Mouse (Mus musculus): ENCODE results near the gene Slc31a1. TPM values are rescaled to one million over a fixed set of nuclear protein-coding genes. Genes with fewer than 3 reads are reported as not detected.

Slc31a1 gene
- polyA plus RNA-seq (2014; fragmentation: Nextera tagmentation; extraction: Ambion mirVana): 46.5 and 49.0 TPM in 2 replicates

GRCm38 (mm10) chr4:62360088-62360804 lies at the start of gene Slc31a1, which contains the start of gene Fkbp15:
TSS of gene Slc31a1 (plus strand) at chr4:62360727.
TSS of gene Fkbp15 (minus strand) at chr4:62360548.
- 1% methylated on average over 36 of the region's 51 CpGs for WGBS
- DNase-seq (ENCODE audit: low spot score): peak; percentile 99
- 0 out of 2 replicates have a peak, but pooled peaks cover 7% of the 10 kb centered on the region for H3K36me3 ChIP-seq (ENCODE audit: control insufficient read depth, insufficient read depth, low read length)
- H3K27me3 ChIP-seq (replicated peaks; ENCODE audit: control insufficient read depth, insufficient read depth, low read length): no peaks in the 10 kb centered on the region
- H3K4me3 ChIP-seq (ENCODE audit: low read depth, low read length): peak within 1 kb of the TSS; percentile 83
- H3K9ac ChIP-seq (ENCODE audit: low read depth, low read length): peak within 1 kb of the TSS; percentile 79
- peak within 1 kb of the TSS; percentile 72 for H3K4me2 ChIP-seq (ENCODE audit: low read depth, low read length)
- peaks cover 13% of the 10 kb centered on the region; the same call in 1 of the 2 replicates for H3K4me1 ChIP-seq (ENCODE audit: control insufficient read depth, insufficient read depth, low read length)
- ATAC-seq (ENCODE audit: low read depth): peak; percentile 100
- peak within 1 kb of the TSS; percentile 76 for H3K27ac ChIP-seq (replicated peaks; ENCODE audit: low read depth, low read length)
- H3K9me3 ChIP-seq (ENCODE audit: control insufficient read depth, low read length): no peaks in the 10 kb centered on the region

DNA sequence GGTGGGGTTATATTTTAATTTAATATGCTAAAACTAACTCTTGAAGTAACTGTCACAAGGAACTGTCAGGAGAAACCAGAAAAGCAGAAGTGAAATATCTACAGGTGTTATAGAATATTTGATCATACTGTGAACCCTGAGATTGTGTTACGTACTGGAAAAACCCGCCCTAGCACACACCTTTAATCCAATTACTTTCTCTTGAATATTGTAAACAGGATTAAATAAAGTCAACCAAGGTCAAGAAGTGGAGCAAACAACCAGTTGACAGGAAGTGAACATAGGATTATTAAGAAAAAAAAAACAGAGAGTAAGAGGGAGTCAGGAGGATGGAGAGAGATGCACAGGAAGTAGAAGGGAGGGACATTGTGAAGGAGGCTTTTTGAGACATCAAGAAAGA lies 47.7 kb upstream of the Slc31a1 start:
- no peaks in the 10 kb centered on the region for H3K9me3 ChIP-seq (ENCODE audit: control insufficient read depth, low read length)
- H3K27ac ChIP-seq (replicated peaks; ENCODE audit: low read depth, low read length): no peak overlapping the region
- DNase-seq (ENCODE audit: low spot score) (no peak), ATAC-seq (ENCODE audit: low read depth) (no peak)
- H3K4me3 ChIP-seq (ENCODE audit: low read depth, low read length): no peak overlapping the region
- no peak overlapping the region for H3K4me2 ChIP-seq (ENCODE audit: low read depth, low read length)
- H3K9ac ChIP-seq (ENCODE audit: low read depth, low read length): no peak overlapping the region
- WGBS: 92% methylated on average over 2 of the region's 2 CpGs
- H3K27me3 ChIP-seq (replicated peaks; ENCODE audit: control insufficient read depth, insufficient read depth, low read length): no peaks in the 10 kb centered on the region
- H3K4me1 ChIP-seq (ENCODE audit: control insufficient read depth, insufficient read depth, low read length): no peaks in the 10 kb centered on the region
- peaks cover 47% of the 10 kb centered on the region for H3K36me3 ChIP-seq (ENCODE audit: control insufficient read depth, insufficient read depth, low read length)

GRCm38 (mm10) chr4:62313641-62314211 lies 46.8 kb upstream of the Slc31a1 start:
- WGBS: 80% methylated on average over 9 of the region's 9 CpGs
- peaks cover 50% of the 10 kb centered on the region for H3K36me3 ChIP-seq (ENCODE audit: control insufficient read depth, insufficient read depth, low read length)
- no peak overlapping the region for H3K9ac ChIP-seq (ENCODE audit: low read depth, low read length)
- ATAC-seq (ENCODE audit: low read depth) (no peak), DNase-seq (ENCODE audit: low spot score) (no peak)
- no peak overlapping the region for H3K4me2 ChIP-seq (ENCODE audit: low read depth, low read length)
- H3K27me3 ChIP-seq (replicated peaks; ENCODE audit: control insufficient read depth, insufficient read depth, low read length): no peaks in the 10 kb centered on the region
- H3K4me1 ChIP-seq (ENCODE audit: control insufficient read depth, insufficient read depth, low read length): no peaks in the 10 kb centered on the region
- H3K27ac ChIP-seq (replicated peaks; ENCODE audit: low read depth, low read length): no peak overlapping the region
- no peaks in the 10 kb centered on the region for H3K9me3 ChIP-seq (ENCODE audit: control insufficient read depth, low read length)
- no peak overlapping the region for H3K4me3 ChIP-seq (ENCODE audit: low read depth, low read length)

GRCm38 (mm10) chr4:62314516-62314915 lies 46.0 kb upstream of the Slc31a1 start:
- Histone ChIP-seq H3K4me3 (ENCODE audit: low read depth, low read length) (no peak overlapping the region), H3K9ac (ENCODE audit: low read depth, low read length) (no peak overlapping the region), H3K4me2 (ENCODE audit: low read depth, low read length) (no peak overlapping the region), H3K4me1 (ENCODE audit: control insufficient read depth, insufficient read depth, low read length) (no peaks in the 10 kb centered on the region), H3K27me3 (replicated peaks; ENCODE audit: control insufficient read depth, insufficient read depth, low read length) (no peaks in the 10 kb centered on the region), H3K9me3 (ENCODE audit: control insufficient read depth, low read length) (no peaks in the 10 kb centered on the region), H3K36me3 (ENCODE audit: control insufficient read depth, insufficient read depth, low read length) (peaks cover 55% of the 10 kb centered on the region), H3K27ac (replicated peaks; ENCODE audit: low read depth, low read length) (no peak overlapping the region)
- DNase-seq (ENCODE audit: low spot score) (no peak), ATAC-seq (ENCODE audit: low read depth) (no peak)
- WGBS: 87% methylated on average over 3 of the region's 3 CpGs

GRCm38 (mm10) chr4:62316456-62316855 lies 44.1 kb upstream of the Slc31a1 start:
- Histone ChIP-seq H3K27ac (replicated peaks; ENCODE audit: low read depth, low read length) (no peak overlapping the region), H3K4me2 (ENCODE audit: low read depth, low read length) (no peak overlapping the region), H3K27me3 (replicated peaks; ENCODE audit: control insufficient read depth, insufficient read depth, low read length) (no peaks in the 10 kb centered on the region), H3K9ac (ENCODE audit: low read depth, low read length) (no peak overlapping the region), H3K4me3 (ENCODE audit: low read depth, low read length) (no peak overlapping the region), H3K36me3 (ENCODE audit: control insufficient read depth, insufficient read depth, low read length) (peaks cover 66% of the 10 kb centered on the region), H3K4me1 (ENCODE audit: control insufficient read depth, insufficient read depth, low read length) (no peaks in the 10 kb centered on the region), H3K9me3 (ENCODE audit: control insufficient read depth, low read length) (no peaks in the 10 kb centered on the region)
- DNase-seq (ENCODE audit: low spot score): no peak
- WGBS: 84% methylated on average over 2 of the region's 2 CpGs
- ATAC-seq (ENCODE audit: low read depth): no peak

- no peaks in the 10 kb centered on the region for H3K9me3 ChIP-seq (ENCODE audit: control insufficient read depth, low read length)
- no peaks in the 10 kb centered on the region for H3K4me1 ChIP-seq (ENCODE audit: control insufficient read depth, insufficient read depth, low read length)
- H3K4me2 ChIP-seq (ENCODE audit: low read depth, low read length): no peak overlapping the region
- no peaks in the 10 kb centered on the region for H3K27me3 ChIP-seq (replicated peaks; ENCODE audit: control insufficient read depth, insufficient read depth, low read length)
- H3K27ac ChIP-seq (replicated peaks; ENCODE audit: low read depth, low read length): no peak overlapping the region
- no peak overlapping the region for H3K9ac ChIP-seq (ENCODE audit: low read depth, low read length)
- WGBS: 84% methylated on average over 1 of the region's 1 CpGs
- H3K4me3 ChIP-seq (ENCODE audit: low read depth, low read length): no peak overlapping the region
- ATAC-seq (ENCODE audit: low read depth) (0 out of 2 replicates have a peak, but pooled peaks have one; percentile 26), DNase-seq (ENCODE audit: low spot score) (peak; percentile 21)
- H3K36me3 ChIP-seq (ENCODE audit: control insufficient read depth, insufficient read depth, low read length): peaks cover 68% of the 10 kb centered on the region
Measured at GRCm38 (mm10) chr4:62318294-62318693, 42.2 kb upstream of the Slc31a1 start.

DNA sequence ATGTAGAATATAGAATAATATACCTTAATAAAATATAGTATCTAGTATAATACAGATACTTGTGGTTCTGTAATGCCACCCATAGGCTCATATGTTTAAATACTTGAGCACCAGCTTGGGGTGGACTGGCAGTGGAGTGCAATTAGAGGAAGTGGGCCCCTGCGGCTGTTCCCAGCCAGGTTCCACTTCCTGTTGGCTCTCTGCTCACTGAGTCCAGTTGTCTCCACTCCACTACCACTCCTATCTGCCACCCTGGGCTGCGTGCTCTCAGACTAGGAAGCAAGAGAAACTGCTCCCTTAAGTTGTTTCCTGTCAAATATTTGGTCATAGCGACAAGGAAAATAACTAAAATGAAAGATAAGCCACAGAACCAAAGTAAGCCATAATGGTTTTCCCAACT lies 37.8 kb upstream of the Slc31a1 start:
- H3K27ac ChIP-seq (replicated peaks; ENCODE audit: low read depth, low read length): no peak overlapping the region
- no peaks in the 10 kb centered on the region for H3K9me3 ChIP-seq (ENCODE audit: control insufficient read depth, low read length)
- ATAC-seq (ENCODE audit: low read depth): no peak
- 91% methylated on average over 3 of the region's 3 CpGs for WGBS
- H3K4me3 ChIP-seq (ENCODE audit: low read depth, low read length): no peak overlapping the region
- no peaks in the 10 kb centered on the region for H3K4me1 ChIP-seq (ENCODE audit: control insufficient read depth, insufficient read depth, low read length)
- H3K36me3 ChIP-seq (ENCODE audit: control insufficient read depth, insufficient read depth, low read length): peaks cover 84% of the 10 kb centered on the region
- H3K4me2 ChIP-seq (ENCODE audit: low read depth, low read length): no peak overlapping the region
- H3K9ac ChIP-seq (ENCODE audit: low read depth, low read length): no peak overlapping the region
- no peaks in the 10 kb centered on the region for H3K27me3 ChIP-seq (replicated peaks; ENCODE audit: control insufficient read depth, insufficient read depth, low read length)
- DNase-seq (ENCODE audit: low spot score): no peak

GRCm38 (mm10) chr4:62326111-62326510 lies 34.4 kb upstream of the Slc31a1 start:
- Histone ChIP-seq H3K27ac (replicated peaks; ENCODE audit: low read depth, low read length) (no peak overlapping the region), H3K4me1 (ENCODE audit: control insufficient read depth, insufficient read depth, low read length) (no peaks in the 10 kb centered on the region), H3K9ac (ENCODE audit: low read depth, low read length) (no peak overlapping the region), H3K4me3 (ENCODE audit: low read depth, low read length) (no peak overlapping the region), H3K36me3 (ENCODE audit: control insufficient read depth, insufficient read depth, low read length) (peaks cover 83% of the 10 kb centered on the region), H3K4me2 (ENCODE audit: low read depth, low read length) (no peak overlapping the region), H3K9me3 (ENCODE audit: control insufficient read depth, low read length) (no peaks in the 10 kb centered on the region), H3K27me3 (replicated peaks; ENCODE audit: control insufficient read depth, insufficient read depth, low read length) (no peaks in the 10 kb centered on the region)
- DNase-seq (ENCODE audit: low spot score) (no peak), ATAC-seq (ENCODE audit: low read depth) (no peak)

Measured in embryonic facial prominence, embryonic 14.5 days (tissue).